23 mouse cellular contexts compared by ENCODE assay signal in the genomic region with DNA sequence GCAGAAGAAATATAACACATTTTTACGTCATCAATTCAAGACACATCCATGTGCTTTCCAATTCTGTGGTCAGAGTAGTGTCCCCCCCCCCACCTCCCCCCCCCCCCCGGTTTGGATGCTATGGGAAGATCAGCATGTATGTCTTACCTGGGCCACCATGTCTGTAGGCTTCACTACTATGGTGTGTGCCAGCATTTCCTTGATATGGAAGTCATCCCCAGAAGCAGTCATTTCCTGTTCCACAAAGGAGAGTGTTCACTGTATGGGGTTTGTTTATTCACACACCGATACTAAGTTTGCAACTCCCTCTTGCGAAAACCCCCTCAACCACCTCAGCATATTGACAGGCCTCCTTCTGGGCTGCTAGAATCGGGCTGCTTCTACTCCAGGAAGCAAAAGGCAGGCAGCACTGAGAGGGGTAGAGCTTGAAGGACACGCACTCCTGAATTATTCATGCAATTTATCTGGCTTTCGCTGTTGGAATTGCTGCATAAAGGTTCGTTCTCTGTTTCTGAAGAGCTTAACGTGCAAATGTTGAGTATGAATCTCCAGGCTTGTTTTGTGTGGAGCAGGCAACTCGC.
DNase-seq lines count a peak whose midpoint lies in the region; ATAC-seq lines count a peak whose summit lies in the region.
"Had no signal": no experiment of that assay in that cellular context is flagged by ENCODE, and none has a peak within 500 bp of the region (broad histone marks: within the 10 kb centered on the region; RNA-seq: fewer than 3 reads in every experiment).

No protein-coding gene starts in this region.

- H3K9me3 ChIP-seq in forebrain, embryonic 14.5 days (replicated peaks; ENCODE audit: control insufficient read depth, low read length), result no peaks in the 10 kb centered on the region
- H3K9me3 ChIP-seq in midbrain, embryonic 14.5 days (ENCODE audit: control insufficient read depth, low read length), result no peaks in the 10 kb centered on the region
- H3K9me3 ChIP-seq: embryonic facial prominence, embryonic 10.5 days; heart, embryonic 15.5 days; intestine, embryonic 15.5 days; megakaryocyte, embryonic 14.5 days had no signal

- H3K4me1 ChIP-seq in forebrain, embryonic 14.5 days (ENCODE audit: control insufficient read depth, insufficient read depth, low read length), result no peaks in the 10 kb centered on the region
- H3K4me1 ChIP-seq in midbrain, embryonic 14.5 days (ENCODE audit: control insufficient read depth, insufficient read depth, low read length), result 0 out of 2 replicates have a peak, but pooled peaks cover 4% of the 10 kb centered on the region
- H3K4me1 ChIP-seq: embryonic facial prominence, embryonic 10.5 days; heart, embryonic 15.5 days; intestine, embryonic 15.5 days had no signal

- no peak overlapping the region for H3K4me3 ChIP-seq in forebrain, embryonic 14.5 days (ENCODE audit: low read depth, low read length)
- H3K4me3 ChIP-seq in midbrain, embryonic 14.5 days (replicated peaks; ENCODE audit: low read depth, low read length), result no peak overlapping the region
- H3K4me3 ChIP-seq: embryonic facial prominence, embryonic 10.5 days; heart, embryonic 15.5 days; intestine, embryonic 15.5 days; myocyte had no signal

- intact Hi-C loops in heart, postnatal 14 days (cut with DNase I), result no loop called here
- intact Hi-C loops in left cerebral cortex, postnatal 25 days (cut with DNase I), result no loop called here

- H3K9ac ChIP-seq in forebrain, embryonic 14.5 days (ENCODE audit: low read length), result no peak overlapping the region
- H3K9ac ChIP-seq in midbrain, embryonic 14.5 days (replicated peaks; ENCODE audit: low read length), result no peak overlapping the region
- H3K9ac ChIP-seq: heart, embryonic 15.5 days; intestine, embryonic 15.5 days had no signal

- no peak overlapping the region for H3K27ac ChIP-seq in forebrain, embryonic 14.5 days (ENCODE audit: low read depth, low read length)
- peak overlapping the region; percentile 52; the same call in 1 of the 2 replicates for H3K27ac ChIP-seq in midbrain, embryonic 14.5 days (replicated peaks; ENCODE audit: low read depth, low read length)
- H3K27ac ChIP-seq: embryonic facial prominence, embryonic 10.5 days; heart, embryonic 15.5 days; intestine, embryonic 15.5 days had no signal

- peak; percentile 52 for DNase-seq in heart, adult 11 months
- no peak for DNase-seq in heart, postnatal 14 days
- DNase-seq in left cerebral cortex, postnatal 25 days (ENCODE audit: low spot score in 2 of 2), result peak; percentile 12 to 51
- DNase-seq in left cerebral cortex, adult 11 months (ENCODE audit: low spot score), result no peak
- DNase-seq in forebrain, embryonic 14.5 days (ENCODE audit: low spot score), result peak; percentile 43
- peak; percentile 63 for DNase-seq in midbrain, embryonic 14.5 days
- DNase-seq in urinary bladder, postnatal 4 days (ENCODE audit: low spot score in 2 of 2), result no peak
- no peak for DNase-seq in layer of hippocampus, postnatal 14 days (ENCODE audit: low spot score in 2 of 2)
- DNase-seq: adrenal gland, postnatal 36 days; cerebellum, adult 8-10 months; gastrocnemius, postnatal 10 days; kidney, adult 9 months; kidney, postnatal 25 days; left cerebral cortex, postnatal 4 days; liver; lung, postnatal 10 days; thymus, adult 2 months had no signal

- no peaks in the 10 kb centered on the region for H3K27me3 ChIP-seq in forebrain, embryonic 14.5 days (replicated peaks; ENCODE audit: control insufficient read depth, insufficient read depth, low read length)
- H3K27me3 ChIP-seq in midbrain, embryonic 14.5 days (ENCODE audit: control insufficient read depth, insufficient read depth, low read length), result no peaks in the 10 kb centered on the region
- H3K27me3 ChIP-seq: CH12.LX; heart, embryonic 15.5 days; intestine, embryonic 15.5 days; megakaryocyte, embryonic 14.5 days had no signal

- H3K36me3 ChIP-seq in forebrain, embryonic 14.5 days (ENCODE audit: control insufficient read depth, insufficient read depth, low read length), result no peaks in the 10 kb centered on the region
- no peaks in the 10 kb centered on the region for H3K36me3 ChIP-seq in midbrain, embryonic 14.5 days (ENCODE audit: control insufficient read depth, insufficient read depth, low read length)
- H3K36me3 ChIP-seq: embryonic facial prominence, embryonic 10.5 days; heart, embryonic 15.5 days; intestine, embryonic 15.5 days had no signal

- ATAC-seq in forebrain, embryonic 14.5 days, result 0 out of 2 replicates have a peak, but pooled peaks have one; percentile 46
- ATAC-seq in midbrain, embryonic 14.5 days (ENCODE audit: low FRiP score, low TSS enrichment), result peak; percentile 17; the same call in 1 of the 2 replicates
- ATAC-seq: intestine, embryonic 15.5 days had no signal

- H3K4me2 ChIP-seq in forebrain, embryonic 14.5 days (ENCODE audit: low read length), result no peak overlapping the region
- no peak overlapping the region for H3K4me2 ChIP-seq in midbrain, embryonic 14.5 days (ENCODE audit: low read length)
- H3K4me2 ChIP-seq: heart, embryonic 15.5 days; intestine, embryonic 15.5 days had no signal

- WGBS in forebrain, embryonic 14.5 days, result 50% methylated on average over 10 of the region's 10 CpGs
- WGBS in midbrain, embryonic 14.5 days, result 45% methylated on average over 10 of the region's 10 CpGs

Comparison
In these comparisons a context has a peak if more than half of its experiments do, and no peak if none do; other contexts are left out.
1. DNase-seq: peak in heart, adult 11 months (single experiment), left cerebral cortex, postnatal 25 days (2 of 2), forebrain, embryonic 14.5 days (single experiment) and midbrain, embryonic 14.5 days (single experiment); none in heart, postnatal 14 days (0 of 2), left cerebral cortex, adult 11 months (single experiment), urinary bladder, postnatal 4 days (0 of 2) and layer of hippocampus, postnatal 14 days (0 of 2).